Mouse (Mus musculus): ENCODE measurements around the gene Adck2. TPM values are rescaled to one million over a fixed set of nuclear protein-coding genes. Genes with fewer than 3 reads are reported as not detected.
A peak's percentile ranks its signal among the peaks of the same experiment; 100 is the strongest.

Adck2 gene
- polyA plus RNA-seq, 1 experiment from 2014 or later, result 24.6 TPM

GRCm38 (mm10) chr6:39543769-39544420 is 29.8 kb upstream of the Adck2 start:
- Histone ChIP-seq H3K4me3 (ENCODE audit: low read depth, low read length) (no peak overlapping the region), H3K9me3 (ENCODE audit: low read length) (no peaks in the 10 kb centered on the region), H3K4me1 (ENCODE audit: insufficient read depth, low read depth, low read length) (peaks cover 14% of the 10 kb centered on the region), H3K27ac (ENCODE audit: low read length) (peak overlapping the region; percentile 73), H3K36me3 (ENCODE audit: insufficient read depth, low read length) (no peaks in the 10 kb centered on the region), H3K9ac (replicated peaks; ENCODE audit: low read depth) (no peak overlapping the region), H3K27me3 (replicated peaks; ENCODE audit: insufficient read depth, low read length) (no peaks in the 10 kb centered on the region), H3K4me2 (replicated peaks; ENCODE audit: low read depth, low read length) (peak overlapping the region; percentile 22; the same call in 1 of the 2 replicates)
- DNase-seq (ENCODE audit: low spot score) (peak; percentile 66), ATAC-seq (peak; percentile 25)
- TF ChIP-seq EP300 (IDR thresholded peaks at IDR 0.05) (peak; percentile 25; the same call in 1 of the 2 replicates), CTCF (IDR thresholded peaks at IDR 0.05) (no peak)
- 50% methylated on average over 15 of the region's 15 CpGs for WGBS

- no peak overlapping the region for H3K27ac ChIP-seq (ENCODE audit: low read length)
- DNase-seq (ENCODE audit: low spot score) (no peak), ATAC-seq (no peak)
- no peaks in the 10 kb centered on the region for H3K9me3 ChIP-seq (ENCODE audit: low read length)
- WGBS, result 91% methylated on average over 7 of the region's 7 CpGs
- no peak overlapping the region for H3K4me3 ChIP-seq (ENCODE audit: low read depth, low read length)
- no peaks in the 10 kb centered on the region for H3K36me3 ChIP-seq (ENCODE audit: insufficient read depth, low read length)
- peaks cover 9% of the 10 kb centered on the region for H3K4me1 ChIP-seq (ENCODE audit: insufficient read depth, low read depth, low read length)
- no peaks in the 10 kb centered on the region for H3K27me3 ChIP-seq (replicated peaks; ENCODE audit: insufficient read depth, low read length)
- H3K4me2 ChIP-seq (replicated peaks; ENCODE audit: low read depth, low read length), result no peak overlapping the region
- no peak overlapping the region for H3K9ac ChIP-seq (replicated peaks; ENCODE audit: low read depth)
- TF ChIP-seq EP300 (IDR thresholded peaks at IDR 0.05), result no peak
- no peak for TF ChIP-seq CTCF (IDR thresholded peaks at IDR 0.05)
Observed at GRCm38 (mm10) chr6:39545474-39545873, 28.2 kb upstream of the Adck2 start.

GRCm38 (mm10) chr6:39548030-39548429 is 25.6 kb upstream of the Adck2 start:
- H3K9ac ChIP-seq (replicated peaks; ENCODE audit: low read depth), result no peak overlapping the region
- H3K4me2 ChIP-seq (replicated peaks; ENCODE audit: low read depth, low read length), result no peak overlapping the region
- no peaks in the 10 kb centered on the region for H3K27me3 ChIP-seq (replicated peaks; ENCODE audit: insufficient read depth, low read length)
- TF ChIP-seq EP300 (IDR thresholded peaks at IDR 0.05) (no peak), CTCF (IDR thresholded peaks at IDR 0.05) (no peak)
- no peak for ATAC-seq
- H3K4me3 ChIP-seq (ENCODE audit: low read depth, low read length), result no peak overlapping the region
- no peaks in the 10 kb centered on the region for H3K36me3 ChIP-seq (ENCODE audit: insufficient read depth, low read length)
- 63% methylated on average over 5 of the region's 5 CpGs for WGBS
- H3K9me3 ChIP-seq (ENCODE audit: low read length), result no peaks in the 10 kb centered on the region
- H3K27ac ChIP-seq (ENCODE audit: low read length), result no peak overlapping the region
- no peak for DNase-seq (ENCODE audit: low spot score)
- H3K4me1 ChIP-seq (ENCODE audit: insufficient read depth, low read depth, low read length), result peaks cover 1% of the 10 kb centered on the region

- no peak for ATAC-seq
- Histone ChIP-seq H3K4me3 (ENCODE audit: low read depth, low read length) (no peak overlapping the region), H3K36me3 (ENCODE audit: insufficient read depth, low read length) (no peaks in the 10 kb centered on the region), H3K9ac (replicated peaks; ENCODE audit: low read depth) (no peak overlapping the region), H3K9me3 (ENCODE audit: low read length) (no peaks in the 10 kb centered on the region), H3K27ac (ENCODE audit: low read length) (no peak overlapping the region), H3K4me1 (ENCODE audit: insufficient read depth, low read depth, low read length) (peaks cover 3% of the 10 kb centered on the region), H3K27me3 (replicated peaks; ENCODE audit: insufficient read depth, low read length) (no peaks in the 10 kb centered on the region), H3K4me2 (replicated peaks; ENCODE audit: low read depth, low read length) (no peak overlapping the region)
- WGBS, result 63% methylated on average over 8 of the region's 8 CpGs
- TF ChIP-seq CTCF (IDR thresholded peaks at IDR 0.05) (no peak), EP300 (IDR thresholded peaks at IDR 0.05) (no peak)
- no peak for DNase-seq (ENCODE audit: low spot score)
Observed at GRCm38 (mm10) chr6:39551981-39552636, 21.6 kb upstream of the Adck2 start.

GRCm38 (mm10) chr6:39554888-39555647 is 18.6 kb upstream of the Adck2 start:
- H3K4me1 ChIP-seq (ENCODE audit: insufficient read depth, low read depth, low read length), result peaks cover 11% of the 10 kb centered on the region; the same call in 1 of the 2 replicates
- 53% methylated on average over 12 of the region's 12 CpGs for WGBS
- no peak overlapping the region for H3K9ac ChIP-seq (replicated peaks; ENCODE audit: low read depth)
- no peaks in the 10 kb centered on the region for H3K36me3 ChIP-seq (ENCODE audit: insufficient read depth, low read length)
- peak overlapping the region; percentile 63 for H3K27ac ChIP-seq (ENCODE audit: low read length)
- no peaks in the 10 kb centered on the region for H3K9me3 ChIP-seq (ENCODE audit: low read length)
- H3K27me3 ChIP-seq (replicated peaks; ENCODE audit: insufficient read depth, low read length), result no peaks in the 10 kb centered on the region
- H3K4me2 ChIP-seq (replicated peaks; ENCODE audit: low read depth, low read length), result peak overlapping the region; percentile 89
- TF ChIP-seq CTCF (IDR thresholded peaks at IDR 0.05) (no peak), EP300 (IDR thresholded peaks at IDR 0.05) (peak; percentile 78; the same call in 1 of the 2 replicates)
- no peak overlapping the region for H3K4me3 ChIP-seq (ENCODE audit: low read depth, low read length)
- ATAC-seq (peak; percentile 44), DNase-seq (ENCODE audit: low spot score) (peak; percentile 87)

- Histone ChIP-seq H3K27ac (ENCODE audit: low read length) (peak overlapping the region; percentile 57; the same call in 1 of the 2 replicates), H3K9ac (replicated peaks; ENCODE audit: low read depth) (no peak overlapping the region), H3K4me1 (ENCODE audit: insufficient read depth, low read depth, low read length) (peaks cover 11% of the 10 kb centered on the region; the same call in 1 of the 2 replicates), H3K36me3 (ENCODE audit: insufficient read depth, low read length) (no peaks in the 10 kb centered on the region), H3K27me3 (replicated peaks; ENCODE audit: insufficient read depth, low read length) (no peaks in the 10 kb centered on the region), H3K9me3 (ENCODE audit: low read length) (no peaks in the 10 kb centered on the region), H3K4me3 (ENCODE audit: low read depth, low read length) (no peak overlapping the region), H3K4me2 (replicated peaks; ENCODE audit: low read depth, low read length) (peak overlapping the region; percentile 89)
- 72% methylated on average over 2 of the region's 2 CpGs for WGBS
- ATAC-seq (no peak), DNase-seq (ENCODE audit: low spot score) (no peak)
- no peak for TF ChIP-seq CTCF (IDR thresholded peaks at IDR 0.05)
- no peak for TF ChIP-seq EP300 (IDR thresholded peaks at IDR 0.05)
Observed at GRCm38 (mm10) chr6:39555648-39555945, 18.1 kb upstream of the Adck2 start.

All from lung, postnatal 0 days (tissue).